Mouse (Mus musculus): ENCODE results near the gene Nucks1.

DNA sequence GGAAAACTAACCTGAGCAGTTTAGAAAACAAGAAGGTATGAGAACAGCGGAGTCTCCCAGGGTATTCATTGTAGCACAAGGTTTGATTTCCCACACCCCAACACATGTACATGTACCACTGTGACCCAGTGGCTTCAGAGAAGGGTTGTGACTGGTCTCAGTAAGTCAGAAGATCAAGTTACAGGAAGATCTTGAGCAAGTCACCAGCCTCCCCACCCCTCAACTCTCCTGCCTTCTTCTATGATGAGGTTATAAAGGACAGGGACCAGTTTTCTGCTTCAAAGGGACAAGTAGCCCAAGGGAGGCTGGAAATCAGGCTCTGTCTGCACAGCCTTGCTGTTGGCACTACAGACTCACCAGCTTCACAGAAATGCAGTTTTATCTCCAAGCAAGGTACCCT, 31.2 kb downstream of the Nucks1 start:
- TF ChIP-seq POLR2A (IDR thresholded peaks at IDR 0.05; ENCODE audit: control insufficient read depth, low read depth, low read length) (no peak), CTCF (IDR thresholded peaks at IDR 0.05; ENCODE audit: control insufficient read depth, insufficient read depth, insufficient replicate concordance, low read depth, low read length) (no peak)

All from testis, adult 2 months (tissue).